Mouse (Mus musculus): ENCODE measurements at regions not wholly inside any gene's neighbourhood (a gene's known extent, or its start where the extent isn't known, plus 50 kb on each side); places are given as distances from the start of the nearest gene placed in this dataset.

DNA sequence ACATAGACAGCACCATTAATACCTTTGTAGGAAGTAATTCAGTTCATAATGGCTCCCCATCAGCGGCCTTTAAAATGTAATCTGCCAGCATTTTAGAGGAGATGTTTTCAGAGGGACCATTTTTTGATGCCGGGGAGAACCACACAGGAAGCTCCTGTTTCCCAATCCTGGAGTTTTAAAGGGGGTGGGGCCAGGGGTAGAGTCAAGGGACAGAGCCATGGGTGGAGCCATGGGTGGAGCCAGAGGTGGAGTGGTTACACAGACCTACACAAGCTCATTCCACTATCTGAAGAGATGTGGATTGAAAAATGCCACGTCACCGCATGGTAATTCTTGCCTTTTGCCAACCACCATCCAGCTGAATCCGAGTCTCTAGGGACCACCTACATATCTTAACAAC lies 67.1 kb upstream of the Plcl2 start:
- TF ChIP-seq CTCF (IDR thresholded peaks at IDR 0.05; ENCODE audit: borderline replicate concordance, control insufficient read depth, extremely low read depth, insufficient read depth, low read length, poor library complexity) (no peak), POLR2A (IDR thresholded peaks at IDR 0.05; ENCODE audit: control insufficient read depth, extremely low read depth, insufficient read depth, low read length, poor library complexity) (no peak)
